ENCODE assay signal across 28 mouse cellular contexts in genomic region chr2:124130876-124131275, GRCm38 (mm10). TPM values are rescaled to one million over a fixed set of nuclear protein-coding genes. Genes with fewer than 3 reads are reported as not detected.
A peak's percentile ranks its signal among the peaks of the same experiment; 100 is the strongest.
DNase-seq lines count a peak whose midpoint lies in the region; ATAC-seq and TF ChIP-seq lines count a peak whose summit lies in the region.
"Had no signal": no experiment of that assay in that cellular context is flagged by ENCODE, and none has a peak within 500 bp of the region (broad histone marks: within the 10 kb centered on the region; RNA-seq: fewer than 3 reads in every experiment).

No protein-coding gene starts in this region.

- H3K9me3 ChIP-seq in forebrain, postnatal 0 days (ENCODE audit: low read length) = no peaks in the 10 kb centered on the region
- H3K9me3 ChIP-seq in forebrain, embryonic 10.5 days = no peaks in the 10 kb centered on the region
- H3K9me3 ChIP-seq: hindbrain, embryonic 12.5 days; limb, embryonic 12.5 days; midbrain, embryonic 10.5 days; neural tube, embryonic 15.5 days; stomach, embryonic 15.5 days had no signal

- 41% methylated on average over 2 of the region's 2 CpGs for WGBS in forebrain, postnatal 0 days
- WGBS in forebrain, embryonic 10.5 days = 86% methylated on average over 2 of the region's 2 CpGs

- no peak overlapping the region for H3K4me3 ChIP-seq in forebrain, postnatal 0 days (ENCODE audit: low read depth, low read length)
- H3K4me3 ChIP-seq in forebrain, embryonic 10.5 days = no peak overlapping the region
- H3K4me3 ChIP-seq: hindbrain, embryonic 12.5 days; limb, embryonic 12.5 days; midbrain, embryonic 10.5 days; neural tube, embryonic 15.5 days; stomach, embryonic 15.5 days had no signal

- TF ChIP-seq CTCF in forebrain, postnatal 0 days (IDR thresholded peaks at IDR 0.05; ENCODE audit: low read depth) = no peak

- H3K27ac ChIP-seq in forebrain, postnatal 0 days (ENCODE audit: low read depth, low read length) = no peak overlapping the region
- no peak overlapping the region for H3K27ac ChIP-seq in forebrain, embryonic 10.5 days
- H3K27ac ChIP-seq: hindbrain, embryonic 12.5 days; limb, embryonic 12.5 days; midbrain, embryonic 10.5 days; neural tube, embryonic 15.5 days; stomach, embryonic 15.5 days had no signal

- no peak for ATAC-seq in forebrain, postnatal 0 days
- ATAC-seq: activated CD4-positive, CD25-positive, alpha-beta regulatory T cell, adult 4 months; inflammation-experienced regulatory T-cells, adult 6 months; liver, postnatal 0 days had no signal

- H3K4me2 ChIP-seq in forebrain, postnatal 0 days (ENCODE audit: low read depth) = no peak overlapping the region
- H3K4me2 ChIP-seq: hindbrain, embryonic 12.5 days; limb, embryonic 12.5 days; liver, embryonic 11.5 days; neural tube, embryonic 15.5 days; stomach, embryonic 15.5 days had no signal

- H3K36me3 ChIP-seq in forebrain, postnatal 0 days (ENCODE audit: insufficient read depth) = no peaks in the 10 kb centered on the region
- no peaks in the 10 kb centered on the region for H3K36me3 ChIP-seq in forebrain, embryonic 10.5 days (replicated peaks)
- H3K36me3 ChIP-seq: G1E; hindbrain, embryonic 12.5 days; limb, embryonic 12.5 days; midbrain, embryonic 10.5 days; neural tube, embryonic 15.5 days; stomach, embryonic 15.5 days had no signal

- peak; percentile 42 to 67 for DNase-seq in cerebellum, postnatal 10 days
- no peak for DNase-seq in cerebellum, adult 11 months
- DNase-seq in forebrain, postnatal 0 days = peak; percentile 14
- no peak for DNase-seq in forebrain, embryonic 10.5 days (ENCODE audit: extremely low spot score, low spot score)
- DNase-seq in 3134 (ENCODE audit: extremely low read depth, insufficient read length, low spot score) = peak; percentile 7
- DNase-seq in adipocyte (ENCODE audit: low spot score) = peak; percentile 16
- no peak for DNase-seq in urinary bladder, postnatal 36 days (ENCODE audit: low spot score in 2 of 2)
- DNase-seq: adrenal gland, postnatal 10 days; B cell, adult 2 months; gastrocnemius, postnatal 36 days; kidney, adult 18-20 months; kidney, postnatal 10 days; liver, postnatal 0 days; lung, postnatal 10 days; right cerebral cortex, adult 18-20 months; right cerebral cortex, postnatal 4 days; thymus, adult 18-20 months; thymus, postnatal 36 days had no signal

- H3K9ac ChIP-seq in forebrain, postnatal 0 days = no peak overlapping the region
- H3K9ac ChIP-seq: hindbrain, embryonic 12.5 days; limb, embryonic 12.5 days; liver, postnatal 0 days; neural tube, embryonic 15.5 days; stomach, embryonic 15.5 days had no signal

- no peaks in the 10 kb centered on the region for H3K4me1 ChIP-seq in forebrain, postnatal 0 days (ENCODE audit: insufficient read depth)
- H3K4me1 ChIP-seq in forebrain, embryonic 10.5 days = no peaks in the 10 kb centered on the region
- H3K4me1 ChIP-seq: limb, embryonic 12.5 days; midbrain, embryonic 10.5 days; stomach, embryonic 15.5 days had no signal

- H3K27me3 ChIP-seq in forebrain, postnatal 0 days (ENCODE audit: insufficient read depth, low read length) = no peaks in the 10 kb centered on the region
- H3K27me3 ChIP-seq in forebrain, embryonic 10.5 days (ENCODE audit: poor library complexity, severe bottlenecking) = no peaks in the 10 kb centered on the region
- H3K27me3 ChIP-seq: CH12.LX; hindbrain, embryonic 12.5 days; limb, embryonic 12.5 days; neural tube, embryonic 15.5 days; stomach, embryonic 15.5 days had no signal

RNA-seq across cellular contexts. Expression of gene Sema6d, which starts 41.1 kb away (rescaled TPM):
- 41.9 and 65.1 TPM in 2 replicates for total RNA-seq in forebrain, postnatal 0 days (2014; rRNA removed)
- 8.4 and 22.5 TPM in 2 replicates for polyA plus RNA-seq in forebrain, postnatal 0 days (2015; fragmentation: Nextera tagmentation; extraction: Ambion mirVana)
- polyA plus RNA-seq in forebrain, embryonic 10.5 days (2016; fragmentation: Nextera tagmentation; extraction: Ambion mirVana) = 4.0 and 4.8 TPM in 2 replicates
- total RNA-seq: CH12.LX had no signal
- polyA plus RNA-seq: G1E had no signal

Comparison
In these comparisons a context has a peak if more than half of its experiments do, and no peak if none do; other contexts are left out.
1. DNase-seq: peak in cerebellum, postnatal 10 days (2 of 2), forebrain, postnatal 0 days (single experiment), 3134 (single experiment) and adipocyte (single experiment); none in cerebellum, adult 11 months (single experiment), forebrain, embryonic 10.5 days (single experiment) and urinary bladder, postnatal 36 days (0 of 2).